Mouse (Mus musculus) cerebellum, adult 9-11 months (tissue): ENCODE measurements at regions not wholly inside any gene's neighbourhood (a gene's known extent, or its start where the extent isn't known, plus 50 kb on each side); places are given as distances from the start of the nearest gene placed in this dataset.

Experiments used
- DNase-seq: peaks from one replicate; pipeline ENCODE4 v3.0.0; 2022

DNA sequence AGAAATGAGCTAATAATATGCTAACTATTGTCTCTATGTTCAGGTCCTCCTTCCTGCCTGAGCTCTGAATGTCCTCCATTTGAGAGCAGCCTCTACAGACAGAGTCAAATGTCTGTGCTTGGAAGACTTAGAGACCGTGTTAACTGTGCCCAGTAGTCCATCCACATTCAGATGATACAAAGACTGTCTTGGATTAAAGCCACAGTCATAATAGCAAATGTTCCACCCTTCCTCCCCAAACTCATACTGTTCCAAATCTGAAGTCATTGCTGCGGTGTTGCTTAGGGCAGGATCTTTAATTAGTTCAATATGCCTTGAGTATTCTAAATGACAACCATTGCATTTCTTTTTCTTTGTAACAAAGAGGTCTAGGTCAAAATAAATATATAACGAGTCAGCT, 923.2 kb upstream of the Gm7489 start:
- DNase-seq: no peak

DNA sequence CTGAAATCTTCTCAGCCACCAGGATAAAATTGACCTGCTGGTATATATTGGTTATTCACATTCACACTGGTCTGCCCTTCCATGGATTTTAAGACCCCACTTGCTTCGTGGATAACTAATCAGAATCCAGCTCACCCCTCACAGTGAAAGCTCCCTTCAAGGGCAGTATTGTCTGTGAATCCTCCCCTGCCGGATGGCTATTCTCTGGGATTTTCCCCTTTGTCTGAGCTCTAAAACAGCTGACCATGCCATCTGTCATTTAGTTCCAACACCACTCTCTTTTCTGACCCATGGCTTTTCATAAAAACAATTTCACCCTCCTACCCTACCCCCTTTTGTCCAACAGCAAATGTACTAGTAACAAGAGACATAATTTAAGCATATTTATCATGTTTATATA, 920.8 kb upstream of the Gm7489 start:
- no peak for DNase-seq

DNA sequence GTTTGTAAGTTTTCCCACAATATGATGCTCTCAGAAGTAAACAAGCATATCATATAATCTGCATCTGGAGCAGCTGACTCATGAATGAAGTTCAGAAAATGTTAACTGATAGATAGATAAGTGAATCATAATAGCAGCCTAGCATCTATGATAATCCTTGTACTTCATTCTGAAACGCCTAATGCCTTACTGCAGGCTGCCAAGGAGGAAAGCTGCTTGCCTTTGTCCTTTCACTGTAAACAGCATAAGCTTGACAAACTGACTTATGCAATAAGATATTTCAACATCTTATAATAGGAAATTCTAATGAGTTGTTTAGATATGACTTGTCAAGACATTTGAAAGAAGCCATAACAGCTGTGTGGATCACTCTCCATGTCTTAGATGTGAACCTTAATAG, 920.3 kb upstream of the Gm7489 start:
- DNase-seq: no peak

DNA sequence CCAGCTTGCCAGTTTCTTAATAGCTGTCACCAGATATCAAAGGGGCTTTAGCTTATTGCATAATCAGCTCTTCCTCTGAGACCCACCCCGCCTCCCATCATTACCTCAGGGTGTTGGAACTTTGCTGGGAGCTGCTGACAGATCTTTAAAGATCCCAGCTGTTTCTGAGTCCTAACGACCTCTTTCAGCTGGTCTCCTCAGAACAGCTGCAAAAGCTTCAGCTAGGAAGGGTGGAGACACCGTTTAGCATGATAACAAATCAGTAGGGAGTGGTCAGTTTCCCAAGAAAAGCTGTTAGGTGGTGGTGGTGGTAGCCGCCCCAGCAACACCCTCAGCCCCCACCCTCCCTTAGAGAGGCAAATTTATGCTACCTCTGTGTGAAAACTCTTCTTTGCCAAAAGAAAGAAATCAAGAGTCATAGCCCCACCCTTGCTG, 916.9 kb upstream of the Gm7489 start:
- no peak for DNase-seq

DNA sequence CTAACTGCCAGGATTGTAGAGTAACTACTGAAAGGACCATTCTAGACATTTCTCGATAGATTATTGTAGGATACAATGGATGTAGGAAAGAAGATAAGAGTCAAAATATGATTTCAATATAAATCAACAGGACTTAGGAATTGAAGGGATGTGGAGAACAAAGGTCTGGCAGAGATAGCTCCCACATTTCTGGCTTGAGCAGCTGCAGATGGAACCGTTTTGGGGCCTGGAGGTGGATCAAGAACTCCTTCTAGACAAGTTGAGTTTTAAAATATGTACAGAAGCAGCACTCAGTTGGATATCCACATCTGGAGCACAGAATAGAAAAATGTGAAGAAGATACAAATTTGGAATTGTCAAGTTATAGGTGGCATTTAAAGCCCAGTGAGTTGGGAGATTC, 901.9 kb upstream of the Gm7489 start:
- no peak for DNase-seq

DNA sequence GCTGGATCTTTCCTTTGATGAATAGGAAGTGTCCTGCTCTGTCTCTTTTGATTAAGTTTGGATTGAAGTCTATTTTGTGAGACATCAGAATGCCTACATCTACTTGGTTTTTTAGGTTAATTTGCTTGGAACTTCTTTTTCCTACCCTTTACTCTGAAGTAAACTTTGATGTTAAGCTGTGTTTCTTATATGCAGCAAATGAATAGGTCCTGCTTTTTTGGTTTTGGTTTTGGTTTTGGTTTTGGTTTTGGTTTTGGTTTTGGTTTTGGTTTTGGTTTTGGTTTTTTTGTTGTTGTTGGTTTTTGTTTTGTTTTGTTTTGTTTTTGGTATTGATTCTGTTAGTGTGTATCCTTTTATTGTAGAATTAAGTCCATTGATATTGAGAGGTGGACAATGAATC, 894.1 kb upstream of the Gm7489 start:
- no peak for DNase-seq

DNA sequence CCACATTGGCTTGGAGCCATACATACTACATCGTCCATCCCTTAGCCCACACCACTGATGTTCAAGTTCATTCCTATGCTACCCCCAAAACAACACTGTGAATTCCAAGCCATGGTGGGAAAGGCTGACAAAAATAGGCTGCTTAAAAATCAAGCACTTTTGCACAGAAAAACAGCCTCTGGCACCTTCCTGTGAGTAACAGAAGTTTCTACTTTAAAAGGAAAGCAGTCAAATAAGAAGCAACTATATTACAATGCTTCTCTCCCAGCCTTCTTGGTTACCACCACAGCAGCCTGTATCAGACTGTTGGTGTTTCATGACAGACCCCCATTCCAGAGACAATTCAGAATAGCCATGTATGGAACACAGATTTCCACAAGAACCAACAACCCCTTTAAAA, 890.4 kb upstream of the Gm7489 start:
- DNase-seq: no peak

DNA sequence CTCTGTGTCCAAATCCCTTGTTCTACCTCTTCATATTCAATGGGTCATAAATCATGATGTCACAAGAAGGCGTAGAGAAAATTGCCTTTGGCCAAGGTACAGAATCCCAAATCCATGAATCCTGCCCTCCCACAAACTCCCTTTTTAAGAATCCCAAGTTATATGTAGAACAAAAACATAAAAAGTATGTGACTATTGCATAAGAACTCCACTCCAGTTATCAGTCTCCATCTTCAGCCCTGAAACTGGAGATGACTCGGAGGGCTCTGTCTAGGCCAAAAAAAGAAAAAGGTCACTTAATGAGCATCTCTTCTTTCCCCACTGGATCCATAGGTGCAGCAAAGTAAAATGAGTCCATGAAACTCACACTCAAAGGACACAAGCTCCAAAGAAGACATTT, 885.5 kb upstream of the Gm7489 start:
- DNase-seq: no peak

DNA sequence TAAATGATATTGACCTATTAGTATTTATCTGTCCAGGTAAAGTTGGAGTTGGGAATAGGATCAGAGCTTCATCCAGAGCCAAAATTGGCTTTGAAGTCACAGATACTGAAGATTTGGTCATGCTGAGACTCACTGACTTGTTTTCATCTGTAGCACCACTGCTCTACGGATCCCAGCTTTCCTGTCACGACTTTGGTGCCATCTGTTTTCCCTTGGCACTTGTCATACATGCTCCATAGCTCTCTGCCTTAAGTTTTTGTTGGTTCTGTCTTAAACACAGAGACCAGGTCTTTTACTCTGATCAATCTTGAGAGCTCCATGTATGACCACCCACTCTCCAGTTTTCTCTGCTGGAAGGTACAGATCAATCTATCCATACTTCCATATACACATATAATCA, 884.9 kb upstream of the Gm7489 start:
- DNase-seq: no peak

DNA sequence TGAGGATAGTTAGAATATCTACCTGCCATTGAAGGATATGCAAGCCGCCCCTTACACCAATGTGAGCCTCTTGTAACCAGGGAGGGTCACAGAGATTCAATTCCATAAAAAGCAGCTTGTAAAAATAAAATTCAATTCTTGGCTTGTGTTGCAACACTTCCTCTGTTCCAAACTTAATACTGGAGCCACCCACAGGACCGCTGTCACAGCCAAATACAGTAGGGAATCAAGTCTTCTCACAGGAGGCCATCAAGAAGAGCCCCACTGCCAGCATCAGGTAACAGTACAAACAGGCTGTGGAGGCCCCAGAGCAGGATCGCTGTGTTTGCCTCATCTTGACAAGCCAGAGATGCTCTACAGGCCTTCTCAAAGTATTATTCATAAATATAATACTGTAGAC, 883.3 kb upstream of the Gm7489 start:
- no peak for DNase-seq

DNA sequence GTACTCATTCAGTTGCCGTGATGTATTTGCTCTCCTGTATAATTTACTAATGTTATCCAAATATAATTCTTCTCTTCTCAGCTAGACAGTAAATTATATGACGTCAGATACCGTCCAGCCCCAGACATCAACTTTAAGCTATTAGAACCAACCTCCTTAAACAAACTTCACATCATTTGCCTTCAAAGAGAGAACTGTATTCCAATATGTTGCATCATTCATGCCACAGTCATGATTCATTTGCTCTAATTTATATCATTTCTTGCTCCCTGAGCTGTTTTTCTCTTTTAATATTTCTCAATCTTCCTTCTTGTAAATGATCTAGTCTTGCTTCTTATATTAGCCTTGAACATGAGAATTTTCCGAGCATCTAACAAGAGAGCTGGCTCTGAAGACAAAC, 882.7 kb upstream of the Gm7489 start:
- no peak for DNase-seq

DNA sequence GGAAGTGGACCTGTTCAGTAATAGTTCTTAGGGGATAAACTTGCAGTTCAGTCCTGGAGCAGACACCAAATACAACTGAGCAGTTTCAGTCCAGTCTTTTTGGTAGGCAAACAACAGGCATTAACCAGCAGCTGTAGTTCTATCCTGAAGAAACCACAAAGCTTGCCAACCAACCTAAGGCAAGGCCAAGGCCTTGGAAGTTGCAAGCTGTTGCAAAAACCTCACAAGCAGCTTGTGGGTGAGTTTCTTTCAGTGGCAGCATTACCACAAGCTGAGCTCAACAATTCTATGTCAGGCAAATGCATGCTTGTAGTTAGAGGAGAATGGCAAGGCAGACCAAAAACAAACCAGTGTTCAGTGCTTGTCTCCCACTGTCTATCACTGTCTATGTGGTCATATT, 880.6 kb upstream of the Gm7489 start:
- no peak for DNase-seq

DNA sequence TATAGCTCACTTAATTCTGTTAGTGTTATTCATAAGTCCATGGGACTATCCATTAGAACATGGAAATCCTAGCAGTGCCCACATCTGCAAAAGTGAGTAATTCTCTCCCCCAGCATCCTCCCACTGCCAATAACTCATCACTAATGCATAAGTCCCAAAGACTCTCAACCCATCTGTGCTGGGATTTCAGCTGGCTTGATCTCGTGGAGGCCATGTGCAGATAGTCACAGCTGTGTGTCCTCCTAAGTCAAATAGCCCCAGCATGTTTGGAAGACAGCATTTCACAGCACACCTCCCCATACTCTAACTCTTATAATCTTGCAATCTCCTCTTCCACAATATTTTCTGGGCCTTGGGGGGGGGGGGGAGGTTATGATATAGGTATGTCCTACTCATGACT, 877.9 kb upstream of the Gm7489 start:
- no peak for DNase-seq

DNA sequence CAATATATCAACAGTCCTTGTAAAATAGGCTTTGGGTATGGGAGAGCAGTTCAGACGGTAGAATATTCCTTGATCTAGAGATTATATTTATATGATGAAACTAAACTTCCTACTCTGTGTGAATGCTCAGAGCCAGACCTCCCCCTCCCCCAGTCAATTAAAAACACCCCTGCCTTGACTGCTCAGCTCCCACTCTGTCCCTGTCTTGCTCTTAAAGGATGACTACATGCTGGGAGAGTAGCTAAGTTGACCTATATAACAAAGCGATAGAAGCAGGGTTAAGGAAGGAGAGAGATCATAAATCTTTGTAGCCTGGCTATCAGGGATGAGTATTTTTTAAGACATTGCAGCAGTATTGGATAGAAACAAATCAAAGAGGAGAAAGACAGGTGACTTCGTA, 875.4 kb upstream of the Gm7489 start:
- no peak for DNase-seq
